Mouse (Mus musculus): ENCODE measurements around the gene Usp10. TPM values are rescaled to one million over a fixed set of nuclear protein-coding genes. Genes with fewer than 3 reads are reported as not detected.

Usp10 gene
- polyA plus RNA-seq, 1 experiment from 2014 or later, result 137 TPM

DNA sequence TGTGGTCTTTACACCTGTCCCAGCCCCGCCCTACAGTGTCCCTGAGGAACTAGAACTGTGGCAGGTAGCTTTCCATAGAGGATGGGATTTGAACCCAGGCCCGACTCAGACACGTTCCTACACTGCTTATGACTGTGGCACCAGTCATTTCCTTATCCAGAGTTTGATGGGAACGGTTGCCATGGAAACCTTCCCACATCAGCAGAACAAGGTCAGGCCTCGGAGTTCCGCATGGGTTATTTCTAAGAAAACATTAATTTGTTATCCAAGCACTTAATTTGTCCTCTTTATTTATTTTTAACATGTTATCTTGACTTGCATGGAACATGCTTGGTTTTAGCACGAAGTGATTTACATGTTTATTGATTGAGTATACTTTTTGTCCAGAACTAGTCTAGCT, 91.6 kb downstream of the Usp10 start:
- no peak overlapping the region for H3K4me3 ChIP-seq (replicated peaks)
- peaks cover 5% of the 10 kb centered on the region; the same call in 1 of the 2 replicates for H3K4me1 ChIP-seq (replicated peaks)
- no peak overlapping the region for H3K9ac ChIP-seq (replicated peaks)
- no peaks in the 10 kb centered on the region for H3K27me3 ChIP-seq
- no peak overlapping the region for H3K27ac ChIP-seq
- H3K4me2 ChIP-seq (replicated peaks), result no peak overlapping the region
- no peaks in the 10 kb centered on the region for H3K9me3 ChIP-seq
- ATAC-seq, result no peak
- H3K36me3 ChIP-seq, result no peaks in the 10 kb centered on the region
- 62% methylated on average over 7 of the region's 7 CpGs for WGBS

- Histone ChIP-seq H3K9me3 (no peaks in the 10 kb centered on the region), H3K9ac (replicated peaks) (no peak overlapping the region), H3K4me2 (replicated peaks) (no peak overlapping the region), H3K27ac (no peak overlapping the region), H3K27me3 (no peaks in the 10 kb centered on the region), H3K4me1 (replicated peaks) (peaks cover 5% of the 10 kb centered on the region; the same call in 1 of the 2 replicates), H3K36me3 (no peaks in the 10 kb centered on the region), H3K4me3 (replicated peaks) (no peak overlapping the region)
- WGBS, result 54% methylated on average over 9 of the region's 9 CpGs
- ATAC-seq, result no peak
Observed at GRCm38 (mm10) chr8:120002348-120002747, 92.2 kb downstream of the Usp10 start.

- WGBS, result 47% methylated on average over 14 of the region's 14 CpGs
- no peaks in the 10 kb centered on the region for H3K9me3 ChIP-seq
- no peak overlapping the region for H3K27ac ChIP-seq
- peaks cover 5% of the 10 kb centered on the region; the same call in 1 of the 2 replicates for H3K4me1 ChIP-seq (replicated peaks)
- H3K27me3 ChIP-seq, result no peaks in the 10 kb centered on the region
- H3K4me2 ChIP-seq (replicated peaks), result no peak overlapping the region
- peak; percentile 43; the same call in 1 of the 2 replicates for ATAC-seq
- H3K4me3 ChIP-seq (replicated peaks), result no peak overlapping the region
- H3K36me3 ChIP-seq, result no peaks in the 10 kb centered on the region
- H3K9ac ChIP-seq (replicated peaks), result no peak overlapping the region
Observed at GRCm38 (mm10) chr8:120004154-120004702, 94.1 kb downstream of the Usp10 start.

DNA sequence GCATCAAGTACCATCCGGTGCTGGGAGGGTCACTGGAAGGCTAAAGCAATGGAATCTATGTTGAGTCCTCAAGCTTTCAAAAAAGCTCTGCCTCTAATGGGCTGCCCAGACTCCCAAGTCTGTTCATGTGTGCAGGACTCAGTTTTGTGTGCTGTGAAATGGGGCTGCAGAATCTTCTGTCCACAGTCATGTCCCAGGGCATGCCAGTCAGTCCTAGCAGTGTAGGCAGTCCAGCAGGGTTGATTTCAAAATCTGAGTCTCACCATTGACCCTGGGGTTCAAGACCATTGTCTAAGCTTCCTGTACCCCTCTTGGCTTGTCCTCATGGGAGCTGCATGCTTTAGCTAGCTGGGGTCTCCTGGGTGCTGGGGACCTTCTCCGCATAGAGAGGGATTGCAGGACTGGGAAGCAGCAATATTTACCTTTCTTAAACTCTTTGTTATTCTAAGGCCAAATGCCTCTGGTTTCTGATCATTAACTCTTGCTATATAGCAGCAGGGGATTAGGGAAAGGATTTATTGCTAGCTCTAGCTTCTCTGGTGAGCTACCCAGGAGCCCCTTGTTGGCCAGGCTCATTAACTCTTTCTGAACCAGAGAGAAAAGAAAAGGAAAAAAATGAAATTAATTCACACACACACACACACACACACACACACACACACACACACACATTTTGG, 94.7 kb downstream of the Usp10 start:
- no peaks in the 10 kb centered on the region for H3K36me3 ChIP-seq
- H3K9me3 ChIP-seq, result no peaks in the 10 kb centered on the region
- H3K4me2 ChIP-seq (replicated peaks), result no peak overlapping the region
- no peak overlapping the region for H3K9ac ChIP-seq (replicated peaks)
- no peak overlapping the region for H3K27ac ChIP-seq
- 49% methylated on average over 2 of the region's 2 CpGs for WGBS
- peaks cover 5% of the 10 kb centered on the region; the same call in 1 of the 2 replicates for H3K4me1 ChIP-seq (replicated peaks)
- ATAC-seq, result no peak
- no peak overlapping the region for H3K4me3 ChIP-seq (replicated peaks)
- H3K27me3 ChIP-seq, result no peaks in the 10 kb centered on the region

- Histone ChIP-seq H3K4me3 (replicated peaks) (no peak overlapping the region), H3K9ac (replicated peaks) (no peak overlapping the region), H3K36me3 (no peaks in the 10 kb centered on the region), H3K27ac (no peak overlapping the region), H3K4me2 (replicated peaks) (no peak overlapping the region), H3K4me1 (replicated peaks) (peaks cover 5% of the 10 kb centered on the region; the same call in 1 of the 2 replicates), H3K9me3 (no peaks in the 10 kb centered on the region), H3K27me3 (peaks cover 3% of the 10 kb centered on the region; the same call in 1 of the 2 replicates)
- no peak for ATAC-seq
- WGBS, result 43% methylated on average over 9 of the region's 9 CpGs
Observed at GRCm38 (mm10) chr8:120006645-120007160, 96.5 kb downstream of the Usp10 start.

Other genes starting within 250 kb of the Usp10 start
- 2.0 and 2.1 TPM in 2 replicates for gene Wfdc1, start 244.0 kb upstream of the Usp10 start, polyA plus RNA-seq (2015; fragmentation: Nextera tagmentation; extraction: Ambion mirVana)
- not detected in 2 replicates for gene Atp2c2, start 210.4 kb upstream of the Usp10 start, polyA plus RNA-seq (2015; fragmentation: Nextera tagmentation; extraction: Ambion mirVana)
- 10.9 and 11.0 TPM in 2 replicates for gene Tldc1, start 131.9 kb upstream of the Usp10 start, polyA plus RNA-seq (2015; fragmentation: Nextera tagmentation; extraction: Ambion mirVana)
- gene Cotl1, start 69.8 kb upstream of the Usp10 start, polyA plus RNA-seq (2015; fragmentation: Nextera tagmentation; extraction: Ambion mirVana), result 79.8 and 105 TPM in 2 replicates
- 12.7 and 13.0 TPM in 2 replicates for gene Klhl36, start 48.1 kb upstream of the Usp10 start, polyA plus RNA-seq (2015; fragmentation: Nextera tagmentation; extraction: Ambion mirVana)
- 4.4 and 10.3 TPM in 2 replicates for gene Gm20388, start 481 bp downstream of the Usp10 start, polyA plus RNA-seq (2015; fragmentation: Nextera tagmentation; extraction: Ambion mirVana)
- gene Crispld2, start 82.1 kb downstream of the Usp10 start, polyA plus RNA-seq (2015; fragmentation: Nextera tagmentation; extraction: Ambion mirVana), result 1.9 and 2.1 TPM in 2 replicates
- 28.3 and 30.2 TPM in 2 replicates for gene Zdhhc7, start 191.1 kb downstream of the Usp10 start, polyA plus RNA-seq (2015; fragmentation: Nextera tagmentation; extraction: Ambion mirVana)
- 23.1 and 23.3 TPM in 2 replicates for gene 6430548M08Rik, start 203.8 kb downstream of the Usp10 start, polyA plus RNA-seq (2015; fragmentation: Nextera tagmentation; extraction: Ambion mirVana)

Data from midbrain, embryonic 13.5 days (tissue).